Mouse (Mus musculus) embryo, embryonic 11.5 days (tissue): Measurements from ENCODE around the gene Ralgps1.

Source experiments
- DNase-seq: peaks from one replicate; pipeline ENCODE4 v3.0.0-alpha.2; 2012; ENCODE audit warnings: low read depth, low spot score

The Ralgps1 gene

DNA sequence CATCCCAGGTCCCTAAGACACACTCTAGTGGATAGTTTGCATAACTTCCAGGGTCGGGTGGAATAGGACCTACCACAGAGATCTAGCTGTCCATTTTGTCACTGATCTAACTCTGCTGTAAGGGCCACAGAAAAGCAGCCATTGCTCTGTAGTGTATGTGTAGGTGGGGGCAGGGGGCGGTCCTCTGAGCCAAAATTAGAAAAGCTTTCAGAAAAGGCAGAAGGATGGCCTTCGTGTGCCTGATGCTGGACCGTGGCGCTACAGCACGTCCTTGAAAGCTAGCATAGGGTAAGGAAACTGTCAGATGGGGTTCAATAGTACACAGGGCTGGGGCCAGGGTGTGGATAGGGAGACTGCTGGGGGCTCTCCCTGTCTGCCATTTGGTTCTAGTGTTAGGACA lies 126.4 kb downstream of the Ralgps1 start:
- no peak for DNase-seq

DNA sequence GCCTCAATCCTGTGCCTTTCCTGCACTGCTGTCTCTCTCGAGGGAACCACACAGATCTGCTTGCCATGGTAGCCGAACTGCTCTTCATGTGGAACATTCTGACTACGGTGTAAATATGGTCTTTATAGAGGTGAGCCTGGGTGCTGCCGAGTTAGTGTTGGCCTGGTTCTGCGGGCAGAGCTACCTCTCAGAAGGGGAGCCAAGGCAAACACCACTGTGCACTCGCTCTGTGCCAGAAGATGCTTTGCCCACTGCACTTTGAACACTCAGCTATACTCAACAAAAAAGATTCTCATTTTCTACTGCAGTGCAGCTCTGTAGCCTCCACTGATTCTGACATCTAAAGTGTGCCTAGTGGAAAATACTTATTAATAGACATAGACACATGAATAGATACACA lies 133.7 kb downstream of the Ralgps1 start:
- no peak for DNase-seq

DNA sequence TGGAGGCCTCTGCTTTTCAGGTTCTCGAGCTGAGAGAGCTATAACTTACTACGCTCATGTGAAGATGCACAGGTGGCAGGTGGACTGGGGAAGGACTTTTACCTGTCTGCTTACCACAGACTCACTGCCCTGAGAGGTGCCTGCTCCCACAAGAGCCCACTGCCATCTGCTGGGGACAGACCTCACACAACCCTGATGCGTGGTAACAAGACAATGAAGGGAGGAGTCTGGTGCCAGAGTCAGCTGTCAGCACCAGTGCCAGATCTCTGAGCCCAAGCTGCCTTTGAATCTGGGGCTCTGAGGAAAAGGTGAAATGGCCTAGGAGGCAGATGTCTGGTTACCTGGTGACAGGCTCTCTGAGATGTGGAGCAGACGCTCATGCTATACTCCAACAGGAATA lies 136.4 kb downstream of the Ralgps1 start:
- DNase-seq, result no peak

DNA sequence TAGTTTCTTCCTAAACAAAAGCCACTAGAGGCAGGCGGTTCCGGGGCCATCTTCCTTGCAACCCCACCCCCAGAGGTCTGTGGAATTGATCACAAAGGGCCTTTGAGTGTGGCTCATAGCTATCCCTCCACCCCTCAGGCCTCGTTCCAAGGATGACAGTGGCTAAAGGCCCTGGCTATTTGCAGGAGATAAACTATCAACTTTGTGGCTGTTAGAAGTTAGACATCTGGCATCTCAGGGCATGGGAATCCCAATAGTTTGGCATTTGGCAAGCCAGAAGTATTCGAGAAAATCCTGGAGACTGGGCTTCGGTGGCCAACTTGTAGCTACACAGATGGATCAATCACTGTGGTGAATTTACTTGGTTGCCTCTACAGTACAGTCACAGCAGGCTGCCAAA lies 137.4 kb downstream of the Ralgps1 start:
- DNase-seq, result no peak

DNA sequence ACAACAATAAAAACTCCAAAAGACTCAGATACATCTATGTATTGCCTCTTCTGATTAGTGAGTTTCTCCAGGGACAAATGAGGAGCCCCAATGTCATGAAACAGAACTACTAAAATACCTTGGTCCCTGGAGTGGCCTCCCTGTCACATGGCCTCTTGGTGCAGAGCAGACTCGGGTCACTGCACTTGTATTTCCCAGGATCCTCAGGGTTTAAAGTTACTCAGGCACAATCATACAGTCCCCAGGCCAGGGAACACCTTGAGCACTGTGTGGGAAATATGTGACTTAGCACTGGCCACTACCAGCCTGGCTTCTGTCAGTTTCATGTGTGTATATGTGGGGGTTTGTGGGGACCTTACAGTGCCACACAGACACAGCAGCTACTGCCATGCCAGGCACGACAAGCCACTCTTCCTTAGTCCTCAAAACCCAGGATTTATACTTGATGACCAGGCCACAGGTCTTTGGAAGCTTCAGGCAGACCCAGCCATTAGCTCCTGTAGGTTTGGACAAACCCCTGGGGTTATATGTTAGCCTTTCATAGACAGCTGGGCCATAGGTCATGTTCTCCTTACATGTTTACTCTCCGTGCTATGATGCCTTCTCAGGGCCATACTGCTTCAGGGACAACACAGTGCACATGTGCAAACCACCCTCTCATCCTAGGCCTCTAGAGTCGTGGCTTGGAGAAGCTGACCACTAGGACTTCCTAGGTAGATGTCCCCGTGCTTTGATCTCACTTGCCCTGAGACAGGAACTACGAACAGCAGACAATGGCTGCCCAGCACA lies 138.3 kb downstream of the Ralgps1 start:
- no peak for DNase-seq

DNA sequence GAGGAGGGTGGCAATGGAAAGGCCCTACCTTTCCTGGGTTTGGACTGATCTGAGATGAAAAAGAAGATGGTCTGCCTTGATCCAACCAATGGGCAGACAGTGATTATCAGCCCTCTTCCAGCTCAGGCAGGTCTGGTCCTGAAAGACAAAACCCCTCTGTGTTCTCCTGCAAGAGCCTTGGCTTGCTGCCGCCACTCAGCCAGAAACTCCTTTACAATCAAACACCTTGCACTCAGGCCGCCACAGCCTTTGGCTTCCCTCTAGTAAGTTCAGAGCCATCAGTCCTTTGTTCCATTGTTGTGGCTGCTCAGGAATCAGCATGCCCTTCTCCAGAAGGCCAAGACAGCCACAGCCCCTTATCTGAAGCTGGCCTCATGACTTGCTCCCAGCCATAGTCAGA lies 139.5 kb downstream of the Ralgps1 start:
- no peak for DNase-seq

DNA sequence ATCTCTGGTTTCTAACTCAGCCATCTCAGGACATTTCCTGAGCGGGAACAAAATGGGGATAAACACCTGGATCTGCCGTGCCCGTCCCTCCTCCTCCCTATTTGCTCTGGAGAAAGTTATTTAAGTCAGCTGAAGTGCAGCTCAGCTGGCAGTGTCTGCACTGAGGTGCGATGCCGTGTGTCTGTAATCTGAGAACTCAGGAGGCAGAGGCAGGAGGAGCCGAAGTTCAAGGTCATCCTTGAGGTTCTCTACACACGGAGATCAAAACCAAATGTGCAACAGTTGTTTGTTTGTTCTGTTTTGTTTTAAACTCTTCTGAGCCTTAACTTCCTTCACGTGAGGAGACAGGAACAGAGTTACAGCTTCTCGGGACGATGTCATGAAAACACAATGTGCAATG lies 140.6 kb downstream of the Ralgps1 start:
- no peak for DNase-seq

DNA sequence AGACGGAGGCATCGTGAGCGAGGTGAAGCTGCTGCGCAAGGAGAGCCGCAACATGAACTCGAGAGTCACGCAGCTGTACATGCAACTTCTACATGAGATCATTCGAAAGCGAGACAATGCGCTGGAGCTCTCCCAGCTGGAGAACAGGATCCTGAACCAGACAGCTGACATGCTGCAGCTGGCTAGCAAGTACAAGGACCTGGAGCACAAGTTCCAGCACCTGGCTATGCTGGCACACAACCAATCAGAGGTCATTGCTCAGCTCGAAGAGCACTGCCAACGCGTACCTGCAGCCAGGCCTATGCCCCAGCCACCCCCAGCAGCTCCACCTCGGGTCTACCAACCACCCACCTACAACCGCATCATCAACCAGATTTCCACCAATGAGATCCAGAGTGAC lies 142.7 kb downstream of the Ralgps1 start:
- DNase-seq, result no peak

DNA sequence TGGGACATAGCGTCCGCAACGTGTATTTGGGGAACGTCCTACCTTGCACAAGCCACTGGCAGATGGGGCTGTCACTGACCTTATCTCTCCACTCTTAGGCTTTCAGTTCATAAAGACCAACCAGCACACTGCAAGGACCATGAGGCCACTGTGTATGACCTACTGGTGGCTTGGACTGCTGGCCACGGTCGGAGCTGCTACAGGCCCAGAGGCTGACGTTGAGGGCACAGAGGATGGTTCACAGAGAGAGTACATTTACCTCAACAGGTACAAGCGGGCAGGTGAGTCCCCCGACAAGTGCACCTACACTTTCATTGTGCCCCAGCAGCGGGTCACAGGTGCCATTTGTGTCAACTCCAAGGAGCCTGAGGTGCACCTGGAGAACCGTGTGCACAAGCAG lies 143.2 kb downstream of the Ralgps1 start:
- no peak for DNase-seq

DNA sequence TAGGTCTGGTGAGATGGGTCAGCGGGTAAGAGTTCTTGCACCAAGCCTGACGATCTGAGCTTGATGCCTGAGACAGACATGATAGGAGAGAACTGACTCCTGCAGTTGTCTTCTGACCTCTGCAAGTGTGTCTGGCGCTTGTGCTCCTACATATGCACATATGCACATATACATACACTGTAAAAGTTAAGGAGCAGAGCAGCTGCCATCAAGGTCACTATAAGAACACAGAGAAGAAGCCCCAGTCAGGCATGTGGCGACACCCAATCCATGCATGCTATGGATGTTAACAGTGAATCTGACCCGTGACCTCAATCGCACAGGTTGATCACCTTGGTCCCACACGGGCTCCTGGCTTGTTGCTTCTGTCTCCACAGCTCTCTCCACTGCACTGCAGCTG lies 145.4 kb downstream of the Ralgps1 start:
- no peak for DNase-seq

DNA sequence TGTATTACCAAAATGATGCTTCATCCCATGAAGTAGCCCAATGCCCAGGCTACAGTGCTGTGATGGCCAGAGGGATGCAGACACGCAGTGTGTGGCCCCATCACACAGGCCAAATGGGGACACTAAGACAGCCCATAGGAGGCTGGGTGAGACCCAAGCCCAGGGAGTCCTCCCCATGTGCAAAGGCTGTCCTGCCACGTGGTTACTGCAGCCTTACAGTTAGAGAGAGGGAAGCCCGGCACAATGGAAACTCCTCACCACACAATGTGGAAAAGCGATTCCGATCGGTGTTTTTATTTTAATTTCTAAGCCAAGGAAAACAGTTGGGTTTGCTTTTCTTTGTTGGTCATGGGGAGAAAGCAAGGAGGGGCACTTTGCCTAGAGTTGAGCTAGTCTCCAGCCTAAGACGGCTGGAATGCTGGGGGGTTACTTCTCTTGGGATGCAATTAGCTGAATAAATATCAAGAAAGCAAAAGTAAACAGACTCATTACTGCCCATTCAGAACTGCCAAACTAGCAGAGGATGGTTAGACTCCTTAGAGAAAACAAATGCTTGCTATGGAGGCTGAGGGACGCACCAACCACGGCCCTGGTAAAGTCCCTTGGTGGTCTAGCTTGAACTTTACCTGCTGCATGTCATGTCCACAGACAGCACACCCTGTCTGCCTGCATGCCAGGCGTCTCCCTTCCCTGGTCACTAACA lies 147.5 kb downstream of the Ralgps1 start:
- DNase-seq, result no peak

DNA sequence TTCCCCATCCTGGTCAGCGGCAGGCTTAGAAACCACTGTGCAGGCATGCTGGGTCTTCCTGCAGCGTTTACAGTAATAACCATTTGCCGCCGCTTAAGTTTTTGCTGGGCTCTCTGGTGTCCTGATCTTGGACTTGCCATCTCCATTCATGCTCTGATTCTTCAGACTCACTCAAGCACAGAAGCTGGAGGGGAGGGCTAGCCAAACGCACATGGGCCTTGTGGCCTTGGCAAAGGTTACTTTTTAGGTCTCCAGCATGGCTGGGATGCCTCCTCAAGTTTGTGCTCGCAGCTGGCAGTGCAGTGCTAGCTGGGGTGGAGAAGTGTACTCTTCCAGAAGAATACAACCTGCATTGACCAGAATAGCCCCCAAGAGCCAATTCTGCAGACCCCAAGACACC lies 148.8 kb downstream of the Ralgps1 start:
- no peak for DNase-seq

DNA sequence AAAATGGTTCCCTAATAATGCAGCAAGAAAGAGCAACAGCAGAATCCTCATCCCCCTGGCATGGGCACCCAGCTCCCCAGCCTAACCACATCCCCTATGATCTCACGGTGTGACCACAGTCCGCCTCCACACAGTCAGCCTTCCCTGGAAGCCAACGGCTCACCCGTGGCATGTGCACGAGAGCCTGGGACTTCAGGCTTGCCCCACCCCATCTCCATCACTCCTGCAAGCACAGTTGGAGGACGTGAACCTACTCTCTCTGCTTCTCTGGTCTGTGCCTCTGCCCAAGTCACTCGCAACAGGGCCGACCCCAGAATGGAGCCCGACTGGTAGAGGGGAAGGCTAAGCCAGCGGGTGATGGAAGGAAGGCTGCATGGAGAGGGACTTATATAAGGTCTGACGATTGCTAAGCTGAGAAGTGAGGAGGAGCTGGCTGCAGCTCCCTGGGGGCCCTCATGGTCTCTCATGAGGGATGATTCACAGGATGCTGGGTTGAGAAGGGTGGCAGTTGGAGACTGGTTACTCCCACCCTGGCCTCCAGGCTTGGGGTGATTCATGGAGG lies 149.9 kb downstream of the Ralgps1 start:
- DNase-seq, result no peak

DNA sequence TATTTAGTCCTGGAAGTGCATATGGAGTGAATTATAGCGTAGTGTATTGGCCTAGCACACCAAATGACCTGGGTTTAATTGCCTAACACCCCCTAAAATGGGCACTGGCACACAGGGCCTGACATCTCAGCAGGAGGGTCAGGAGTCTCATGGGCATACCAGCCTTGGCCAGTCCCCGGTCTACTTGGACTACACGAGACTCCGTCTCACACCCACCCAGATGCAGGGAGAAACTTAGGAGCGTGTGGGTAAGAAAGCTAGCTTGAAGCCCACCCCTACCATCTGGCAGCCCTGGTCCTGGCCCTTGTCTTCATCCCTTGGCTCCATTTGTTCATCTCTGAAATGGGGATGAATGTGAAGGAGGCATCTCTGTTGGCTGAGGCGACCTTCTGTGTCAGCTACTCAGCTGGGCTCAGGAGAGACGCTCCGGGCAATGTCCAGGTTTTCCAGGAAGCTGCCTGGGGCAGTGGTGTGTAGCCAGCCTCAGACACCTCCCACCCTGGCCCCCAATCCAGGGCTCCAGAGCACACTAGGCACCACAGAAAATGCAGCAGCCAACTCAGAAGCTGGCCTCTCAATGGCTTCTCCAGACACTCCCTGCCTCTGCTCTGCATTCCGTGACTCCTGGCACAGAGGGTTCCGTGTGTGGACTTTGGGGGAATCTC lies 150.5 kb downstream of the Ralgps1 start:
- no peak for DNase-seq

DNA sequence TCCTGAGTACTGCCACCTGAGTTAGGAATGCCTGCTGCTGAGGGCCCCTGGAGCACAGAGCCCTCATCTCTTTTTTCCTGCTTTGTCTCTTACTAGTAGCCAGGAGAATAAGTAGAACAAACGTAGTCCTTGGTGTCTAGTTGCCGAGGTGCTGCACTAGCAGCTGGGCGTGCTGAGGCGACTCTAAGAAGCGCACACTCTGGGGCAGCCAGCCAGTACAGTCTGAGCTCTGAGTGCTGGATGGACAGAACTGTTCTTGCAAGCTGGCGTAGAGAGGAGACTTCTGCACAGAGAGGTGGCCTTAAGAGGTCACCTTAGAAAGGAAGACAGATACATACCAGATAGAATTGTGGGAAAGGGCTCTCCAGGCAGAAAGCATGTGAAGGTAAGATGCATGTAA lies 151.0 kb downstream of the Ralgps1 start:
- DNase-seq, result no peak

DNA sequence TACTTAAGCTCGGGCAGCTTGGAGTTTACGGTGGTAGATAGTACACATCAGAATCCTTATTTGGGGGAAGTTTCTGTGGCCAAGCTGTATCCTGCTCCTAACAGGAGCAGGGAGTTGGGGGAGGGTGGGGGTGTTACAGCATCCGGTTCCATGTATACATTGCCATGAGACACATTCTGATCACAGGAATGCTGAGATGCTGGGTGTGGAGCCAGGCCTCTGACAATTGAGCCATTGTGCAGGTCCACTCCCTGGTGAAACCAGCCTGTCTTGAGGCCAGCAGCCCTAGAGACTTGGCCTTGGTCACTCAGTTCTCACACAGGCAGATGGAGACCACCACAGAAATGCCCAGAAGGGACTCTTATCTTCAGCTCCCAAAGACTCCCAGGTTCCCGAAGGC lies 151.6 kb downstream of the Ralgps1 start:
- DNase-seq, result no peak

DNA sequence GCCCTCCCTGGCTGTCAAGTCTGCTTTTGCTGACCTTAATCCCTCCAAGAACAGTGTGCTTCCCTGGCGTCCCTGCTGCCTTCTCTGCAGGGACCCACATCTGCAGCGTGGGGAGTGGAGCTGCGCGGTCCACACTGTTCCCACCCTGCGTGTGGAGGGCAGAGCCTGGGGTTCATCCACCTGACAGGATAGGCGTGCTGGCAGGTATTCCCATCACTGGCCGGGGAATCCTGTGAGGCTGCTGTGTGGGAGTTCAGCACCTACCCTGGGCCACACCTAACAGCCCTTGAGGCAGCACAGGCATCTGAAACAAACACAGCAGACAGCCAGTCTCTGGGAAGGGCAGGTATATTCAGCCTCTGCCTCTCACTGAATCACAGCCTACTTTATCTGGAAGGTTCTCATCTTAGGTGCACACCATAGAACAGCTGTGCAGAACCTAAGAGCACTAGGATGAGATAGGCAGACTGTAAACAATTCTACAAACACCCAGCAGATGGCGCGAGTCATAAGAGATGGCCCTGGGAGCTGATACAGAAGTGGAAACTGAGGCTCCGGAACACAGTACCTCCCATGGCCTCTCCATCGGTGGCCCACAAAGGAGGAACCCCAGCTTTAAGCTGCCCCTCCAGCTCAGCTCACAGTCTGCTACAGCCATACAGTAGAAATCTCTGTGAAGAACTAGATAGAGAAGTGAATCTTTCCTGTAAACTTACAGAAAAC lies 152.2 kb downstream of the Ralgps1 start:
- DNase-seq, result no peak

DNA sequence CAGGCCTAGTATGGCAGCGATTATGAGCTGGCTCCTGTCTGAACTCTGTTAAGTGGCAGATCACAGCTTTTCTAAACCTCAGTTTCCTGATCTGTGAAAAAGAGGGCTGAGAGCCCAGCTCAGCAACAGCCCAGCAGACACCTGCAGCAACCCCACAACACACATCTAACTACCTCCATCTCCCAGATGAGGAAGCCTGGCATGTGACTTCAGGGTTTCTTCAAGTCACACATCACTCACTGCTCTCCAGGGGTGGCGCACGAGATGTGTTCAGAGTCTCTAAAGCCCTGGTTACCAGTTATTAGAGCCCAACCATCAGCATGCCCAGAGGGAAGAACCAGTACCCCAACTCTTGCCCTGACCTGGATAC lies 153.9 kb downstream of the Ralgps1 start:
- no peak for DNase-seq

DNA sequence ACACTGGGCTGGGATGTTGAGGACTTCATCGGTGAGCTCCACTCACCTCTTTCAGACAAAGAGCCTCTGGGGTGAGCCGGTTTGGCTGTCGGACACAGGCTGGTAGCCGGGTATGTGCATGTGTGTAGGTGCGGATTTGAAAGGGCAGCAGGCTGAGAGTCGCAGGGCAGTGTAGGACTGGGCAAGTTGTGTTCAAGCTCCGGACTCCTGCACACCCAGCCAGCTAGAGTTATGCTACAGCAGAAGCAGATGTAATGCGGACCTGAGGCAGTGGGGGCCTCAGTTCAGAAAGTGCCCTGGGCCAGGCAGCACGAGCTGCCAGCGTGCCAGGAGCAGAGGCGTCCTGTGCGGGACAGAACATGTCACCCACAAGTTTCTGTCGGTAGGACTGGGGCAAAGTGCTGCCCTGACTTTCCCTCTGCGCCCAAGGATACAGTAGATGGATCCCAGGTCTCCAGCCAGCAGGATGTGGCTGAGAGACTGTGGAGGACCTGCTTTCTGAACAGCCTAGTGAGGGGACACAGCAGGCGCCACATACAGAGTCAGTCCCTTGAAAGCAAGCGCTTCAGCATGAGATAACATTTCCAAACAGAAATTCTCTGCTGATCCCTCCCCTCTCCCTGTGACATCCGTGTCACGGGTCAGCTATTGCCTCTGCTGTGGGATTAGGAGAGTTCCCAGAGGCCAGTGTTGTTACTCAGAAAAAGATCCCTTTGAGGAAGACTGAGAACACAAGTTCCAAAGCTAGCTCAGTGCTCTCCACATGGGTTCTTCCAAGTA lies 154.5 kb downstream of the Ralgps1 start:
- DNase-seq, result no peak

DNA sequence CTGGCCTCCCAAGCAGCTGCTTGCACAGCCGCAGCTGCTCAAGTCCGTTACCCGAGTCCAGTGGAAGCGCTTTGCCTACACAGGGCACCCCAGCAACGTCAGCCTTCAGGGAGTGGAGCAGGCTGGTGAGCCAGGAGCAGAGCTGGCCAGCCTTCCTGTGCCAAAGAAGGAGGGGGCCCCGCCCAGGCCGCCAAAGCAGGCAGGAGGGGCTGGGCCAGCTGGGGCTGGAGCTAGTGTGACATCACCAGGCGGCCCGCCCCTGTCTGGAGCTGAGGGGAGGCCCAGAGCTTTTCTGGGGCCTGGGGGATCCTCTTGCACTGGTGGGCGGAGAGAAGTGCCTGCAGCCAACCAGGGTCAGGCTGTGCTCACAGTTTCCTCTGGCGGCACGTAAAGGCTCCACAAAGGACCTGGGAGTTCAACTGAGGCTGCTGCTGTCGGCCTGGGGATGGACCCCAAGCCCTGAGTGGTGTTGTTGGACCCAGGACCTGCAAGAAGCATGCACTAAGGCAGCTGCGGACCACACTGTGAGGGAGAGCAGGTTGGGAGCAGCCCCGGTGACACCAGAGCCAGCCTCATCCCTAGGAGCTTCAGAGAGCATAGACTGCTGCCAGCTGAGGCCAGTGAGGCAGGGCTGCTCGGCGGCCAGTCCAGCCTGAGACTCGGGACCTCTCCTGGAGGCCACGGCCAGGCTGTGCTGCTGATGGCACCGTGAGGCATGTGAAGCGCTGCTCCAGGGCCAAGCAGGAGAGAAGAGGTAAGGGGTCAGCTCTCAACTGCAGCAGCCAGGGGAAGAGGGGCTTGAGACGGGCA lies 155.4 kb downstream of the Ralgps1 start, which contains the start of gene Angptl2:
Gene Angptl2 (plus strand): TSS at position 370 of the 810 bp plus-strand sequence.
- peak; percentile 82 for DNase-seq
